Mouse (Mus musculus) testis, adult 2 months (tissue): ENCODE data around the gene Gprin2. TPM values are rescaled to one million over a fixed set of nuclear protein-coding genes. Genes with fewer than 3 reads are reported as not detected.
A peak's percentile ranks its signal among the peaks of the same experiment; 100 is the strongest.

ENCODE experiments used
- H3K27ac ChIP-seq: fragments of 200-500 bp; 2 replicates; pipeline ENCODE4 v1.5.1; 2012; ENCODE audit warnings: low read depth, low read length; ENCODE audit not compliant: control insufficient read depth, insufficient read depth
- H3K27me3 ChIP-seq: fragments of 200-500 bp; 2 replicates; pipeline ENCODE4 v1.6.1; 2012; ENCODE audit warnings: mild to moderate bottlenecking, low read length, moderate library complexity; ENCODE audit not compliant: control insufficient read depth, insufficient read depth
- H3K36me3 ChIP-seq: fragments of 200-500 bp; 2 replicates; pipeline ENCODE4 v1.6.1; 2012; ENCODE audit warnings: mild to moderate bottlenecking, low read length; ENCODE audit not compliant: control insufficient read depth, insufficient read depth
- H3K4me1 ChIP-seq: fragments of 200-500 bp; 2 replicates; pipeline ENCODE4 v1.6.1; 2012; ENCODE audit warnings: low read length; ENCODE audit not compliant: control insufficient read depth, insufficient read depth
- H3K4me3 ChIP-seq: fragments of 200-500 bp; 2 replicates; pipeline ENCODE4 v1.5.1; 2012; ENCODE audit warnings: low read depth, mild to moderate bottlenecking, low read length, moderate library complexity, mixed read lengths; ENCODE audit not compliant: control insufficient read depth
- CTCF ChIP-seq: fragments of 200-500 bp; IDR thresholded peaks from 2 replicates; pipeline ENCODE4 v1.5.1; 2012; ENCODE audit warnings: low read depth, mild to moderate bottlenecking, inconsistent platforms, low read length, moderate library complexity; ENCODE audit not compliant: control insufficient read depth, insufficient read depth, insufficient replicate concordance
- POLR2A ChIP-seq: fragments of 200-500 bp; IDR thresholded peaks from 2 replicates; pipeline ENCODE4 v1.6.1; 2012; ENCODE audit warnings: low read depth, mild to moderate bottlenecking, inconsistent platforms, low read length, moderate library complexity; ENCODE audit not compliant: control insufficient read depth
- polyA plus RNA-seq: library from polyadenylated mRNA; depleted of rRNA; stranded (reverse); fragments of >200 nt; gene quantifications from 2 replicates; pipeline ENCODE4 v1.2.3, GENCODE M21; 2012; rRNA removed

Gprin2 gene
- polyA plus RNA-seq, 1 experiment = 0.26 TPM

- no peaks in the 10 kb centered on the region for H3K4me1 ChIP-seq
- TF ChIP-seq POLR2A (no peak), CTCF (no peak)
- no peak overlapping the region for H3K27ac ChIP-seq
Observed at GRCm38 (mm10) chr14:34155752-34156151, 45.7 kb downstream of the Gprin2 start.

DNA sequence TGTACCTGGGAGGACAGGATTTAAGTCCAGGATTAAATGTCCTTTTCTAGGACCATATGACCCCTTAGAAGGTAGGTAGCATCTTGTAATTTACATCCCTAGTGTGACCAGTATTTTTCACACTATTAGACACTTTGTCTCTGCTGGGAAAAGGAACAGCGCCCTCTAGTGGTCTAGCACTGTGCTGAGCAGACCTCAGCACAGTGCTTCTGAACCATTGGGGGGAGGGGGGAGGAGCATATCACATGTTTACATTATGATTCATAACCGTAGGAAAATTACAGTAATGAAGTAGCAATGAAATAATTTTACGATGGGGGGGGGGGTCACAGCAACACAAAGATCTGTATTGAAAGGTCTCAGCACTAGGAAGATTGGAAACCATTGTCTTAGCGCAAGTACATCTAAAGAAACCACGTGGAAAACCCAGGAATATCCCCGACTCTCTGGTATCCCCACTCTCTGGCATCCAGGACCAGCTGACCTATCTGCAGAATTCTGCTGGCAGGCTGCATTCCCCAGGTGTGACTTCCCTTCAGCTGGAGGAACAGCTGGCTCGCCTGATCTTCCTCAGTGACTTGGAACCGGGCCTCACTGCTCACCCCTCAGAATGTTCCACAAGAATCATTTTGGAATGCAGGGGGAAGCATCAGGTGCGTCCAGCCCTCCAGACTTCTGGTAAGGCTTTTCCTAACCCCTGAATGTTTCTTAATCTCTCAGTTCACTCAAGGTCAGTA is 46.7 kb downstream of the Gprin2 start:
- H3K27ac ChIP-seq = no peak overlapping the region
- H3K27me3 ChIP-seq = no peaks in the 10 kb centered on the region
- H3K4me3 ChIP-seq = no peak overlapping the region
- no peaks in the 10 kb centered on the region for H3K36me3 ChIP-seq
- no peaks in the 10 kb centered on the region for H3K4me1 ChIP-seq
- no peak for TF ChIP-seq POLR2A
- peak; percentile 49; the same call in 1 of the 2 replicates for TF ChIP-seq CTCF

More at GRCm38 (mm10) chr14:34155752-34156151, 45.7 kb downstream of the Gprin2 start:
- no peak overlapping the region for H3K4me3 ChIP-seq
- H3K36me3 ChIP-seq = no peaks in the 10 kb centered on the region
- H3K27me3 ChIP-seq = no peaks in the 10 kb centered on the region

DNA sequence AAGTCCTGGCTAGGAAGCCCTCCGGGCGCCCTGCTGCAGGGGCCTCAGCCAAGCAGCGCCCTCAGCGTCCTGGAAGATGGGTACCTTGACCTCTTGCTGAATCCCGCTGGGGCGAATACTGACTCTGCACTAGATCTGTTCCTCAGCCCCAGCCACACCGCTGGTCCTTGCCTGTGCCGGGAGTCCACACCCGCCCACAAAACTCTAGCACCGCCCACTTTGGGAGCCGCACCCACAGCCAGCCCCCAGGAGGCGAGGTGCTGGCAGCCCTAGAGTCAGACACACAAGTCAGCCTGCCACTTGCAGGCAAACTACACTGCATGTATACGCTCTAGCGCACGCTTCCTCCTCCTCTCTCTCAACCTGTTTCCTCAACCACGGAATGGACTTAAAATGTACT is 49.1 kb downstream of the Gprin2 start, which contains the start of gene Npy4r:
Npy4r (minus strand) TSS at position 148 of the 400 bp plus-strand sequence.
- H3K4me1 ChIP-seq = no peaks in the 10 kb centered on the region
- no peaks in the 10 kb centered on the region for H3K36me3 ChIP-seq
- TF ChIP-seq POLR2A (no peak), CTCF (no peak)
- H3K27ac ChIP-seq = no peak within 1 kb of the TSS
- H3K27me3 ChIP-seq = no peaks in the 10 kb centered on the region
- no peak within 1 kb of the TSS for H3K4me3 ChIP-seq

GRCm38 (mm10) chr14:34142915-34143314 is 58.5 kb downstream of the Gprin2 start:
- Histone ChIP-seq H3K27me3 (no peaks in the 10 kb centered on the region), H3K36me3 (no peaks in the 10 kb centered on the region), H3K4me1 (no peaks in the 10 kb centered on the region), H3K27ac (no peak overlapping the region), H3K4me3 (peak overlapping the region; percentile 76)
- TF ChIP-seq CTCF = no peak
- no peak for TF ChIP-seq POLR2A

- Histone ChIP-seq H3K27ac (no peak overlapping the region), H3K4me1 (no peaks in the 10 kb centered on the region), H3K36me3 (no peaks in the 10 kb centered on the region), H3K27me3 (no peaks in the 10 kb centered on the region), H3K4me3 (no peak overlapping the region)
- TF ChIP-seq CTCF = no peak
Observed at GRCm38 (mm10) chr14:34142316-34142715, 59.1 kb downstream of the Gprin2 start.

- no peak for TF ChIP-seq POLR2A
- no peak for TF ChIP-seq CTCF
- Histone ChIP-seq H3K27ac (no peak overlapping the region), H3K27me3 (no peaks in the 10 kb centered on the region), H3K4me1 (no peaks in the 10 kb centered on the region), H3K4me3 (no peak overlapping the region), H3K36me3 (no peaks in the 10 kb centered on the region)
Observed at GRCm38 (mm10) chr14:34139671-34140664, 61.5 kb downstream of the Gprin2 start.

Other genes starting within 250 kb of the Gprin2 start
- 0.02 TPM in 2 replicates for gene Rbp3, start 247.7 kb downstream of the Gprin2 start, polyA plus RNA-seq
- 0.46 and 0.55 TPM in 2 replicates for gene Zfp488, start 222.9 kb downstream of the Gprin2 start, polyA plus RNA-seq
- gene Gm30083, start 186.5 kb downstream of the Gprin2 start, polyA plus RNA-seq = 27.0 and 30.6 TPM in 2 replicates
- 47.9 and 48.5 TPM in 2 replicates for gene Gm5460, start 184.9 kb downstream of the Gprin2 start, polyA plus RNA-seq
- gene Antxrl, start 148.9 kb downstream of the Gprin2 start, polyA plus RNA-seq = 194 and 204 TPM in 2 replicates
- gene Anxa8, start 115.7 kb downstream of the Gprin2 start, polyA plus RNA-seq = 0.08 and 0.21 TPM in 2 replicates
- gene A630023A22Rik, start 98.9 kb downstream of the Gprin2 start, polyA plus RNA-seq = 13.5 and 14.8 TPM in 2 replicates
- gene Npy4r, start 49.2 kb downstream of the Gprin2 start, polyA plus RNA-seq = 0.05 and 0.06 TPM in 2 replicates
- gene Syt15, start 17.9 kb upstream of the Gprin2 start, polyA plus RNA-seq = 0.58 and 0.72 TPM in 2 replicates
- 1.3 and 1.5 TPM in 2 replicates for gene Shld2, start 108.8 kb upstream of the Gprin2 start, polyA plus RNA-seq
- 7.1 TPM in 2 replicates for gene Glud1, start 109.1 kb upstream of the Gprin2 start, polyA plus RNA-seq
- gene Fam25c, start 153.8 kb upstream of the Gprin2 start, polyA plus RNA-seq = not detected in 2 replicates
- gene Sncg, start 173.1 kb upstream of the Gprin2 start, polyA plus RNA-seq = 1.1 and 2.0 TPM in 2 replicates
- 0.51 and 0.82 TPM in 2 replicates for gene Mmrn2, start 173.8 kb upstream of the Gprin2 start, polyA plus RNA-seq